Comparison of ENCODE assay signal across 16 mouse cellular contexts in the genomic region with DNA sequence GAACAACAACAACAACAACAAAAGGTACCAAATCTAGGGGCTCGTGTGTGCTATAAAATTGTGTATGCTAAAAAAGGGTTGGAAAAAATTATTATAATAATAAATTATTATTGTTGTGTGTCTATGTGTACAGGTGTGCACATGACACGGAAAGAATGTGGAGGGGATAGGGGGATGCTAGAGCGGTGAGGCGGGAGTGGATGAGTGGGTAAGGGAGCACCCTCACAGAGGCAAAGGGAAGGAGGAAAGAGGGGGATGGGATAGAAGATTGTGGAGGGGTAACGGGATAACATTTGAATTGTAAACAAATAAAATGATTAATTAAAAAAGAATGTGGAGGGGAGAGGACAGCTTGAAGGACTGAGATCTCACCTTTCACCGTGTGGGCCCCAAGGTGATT.
"Had no signal": no experiment of that assay in that cellular context is flagged by ENCODE, and none has a peak within 500 bp of the region (broad histone marks: within the 10 kb centered on the region; RNA-seq: fewer than 3 reads in every experiment).

No protein-coding gene starts in this region.

- H3K4me3 ChIP-seq: lung, embryonic 15.5 days; megakaryocyte, embryonic 14.5 days; midbrain, embryonic 13.5 days; midbrain, embryonic 15.5 days; neural tube, embryonic 12.5 days; stomach, embryonic 15.5 days had no signal

- DNase-seq: lung, postnatal 14 days; lung, postnatal 36 days; right cerebral cortex, postnatal 14 days; thymus, adult 2 months; thymus, postnatal 25 days; thymus, postnatal 4 days had no signal

- ATAC-seq: lung, postnatal 0 days; midbrain, embryonic 13.5 days; midbrain, embryonic 15.5 days had no signal

- H3K36me3 ChIP-seq: lung, embryonic 15.5 days; midbrain, embryonic 13.5 days; midbrain, embryonic 15.5 days; neural tube, embryonic 12.5 days; stomach, embryonic 15.5 days had no signal

- H3K9me3 ChIP-seq: lung, embryonic 15.5 days; megakaryocyte, embryonic 14.5 days; midbrain, embryonic 13.5 days; midbrain, embryonic 15.5 days; neural tube, embryonic 12.5 days; stomach, embryonic 15.5 days had no signal

- H3K27ac ChIP-seq: lung, embryonic 15.5 days; macrophage; midbrain, embryonic 13.5 days; midbrain, embryonic 15.5 days; neural tube, embryonic 12.5 days; stomach, embryonic 15.5 days; stomach, postnatal 0 days had no signal

- H3K4me2 ChIP-seq: lung, embryonic 15.5 days; midbrain, embryonic 11.5 days; midbrain, embryonic 13.5 days; midbrain, embryonic 15.5 days; neural tube, embryonic 12.5 days; stomach, embryonic 15.5 days had no signal

- H3K4me1 ChIP-seq: midbrain, embryonic 13.5 days; midbrain, embryonic 15.5 days; neural tube, embryonic 12.5 days; stomach, embryonic 15.5 days had no signal

- H3K27me3 ChIP-seq: lung, embryonic 15.5 days; midbrain, embryonic 13.5 days; midbrain, embryonic 15.5 days; neural tube, embryonic 12.5 days; stomach, embryonic 15.5 days had no signal

- H3K9ac ChIP-seq: lung, embryonic 15.5 days; midbrain, embryonic 13.5 days; midbrain, embryonic 15.5 days; neural tube, embryonic 12.5 days; stomach, embryonic 15.5 days had no signal
